Mouse (Mus musculus) limb, embryonic 15.5 days (tissue): ENCODE results near the gene Espl1. TPM values are rescaled to one million over a fixed set of nuclear protein-coding genes. Genes with fewer than 3 reads are reported as not detected.

ENCODE experiments used
- ATAC-seq: fragments of 200-750 bp; cut with Nextera tagmentation; 2 replicates; pipeline ENCODE4 v1.8.0; 2017; ENCODE audit warnings: low read depth, moderate TSS enrichment; ENCODE audit not compliant: insufficient number of reproducible peaks, low FRiP score, low TSS enrichment
- H3K27ac ChIP-seq: fragments of 300-500 bp; sonication (generic); 2 replicates; pipeline ENCODE4 v1.5.1; 2015; ENCODE audit warnings: moderate library complexity, mild to moderate bottlenecking, inconsistent platforms
- H3K27me3 ChIP-seq: fragments of 300-500 bp; sonication (generic); 2 replicates; pipeline ENCODE4 v1.6.1; 2015; ENCODE audit warnings: inconsistent platforms
- H3K36me3 ChIP-seq: fragments of 300-500 bp; sonication (generic); 2 replicates; pipeline ENCODE4 v1.6.1; 2015; ENCODE audit warnings: inconsistent platforms
- H3K4me1 ChIP-seq: fragments of 300-500 bp; sonication (generic); 2 replicates; pipeline ENCODE4 v1.6.1; 2015; ENCODE audit warnings: inconsistent platforms
- H3K4me2 ChIP-seq: fragments of 300-500 bp; sonication (generic); 2 replicates; pipeline ENCODE4 v1.6.1; 2015; ENCODE audit warnings: mild to moderate bottlenecking, inconsistent platforms
- H3K4me3 ChIP-seq: fragments of 300-500 bp; sonication (generic); 2 replicates; pipeline ENCODE4 v1.5.1; 2015; ENCODE audit warnings: mild to moderate bottlenecking, inconsistent platforms
- H3K9ac ChIP-seq: fragments of 300-500 bp; sonication (generic); 2 replicates; pipeline ENCODE4 v1.6.1; 2015; ENCODE audit warnings: inconsistent platforms
- H3K9me3 ChIP-seq: fragments of 300-500 bp; sonication (generic); 2 replicates; pipeline ENCODE4 v1.6.1; 2016; ENCODE audit warnings: inconsistent platforms
- WGBS: fragments of 180-500 bp; shearing (Covaris S2); methylation state at CpG from one replicate; pipeline ENCODE4 v1.1.7; 2015; 5-methylcytosine and 5-hydroxymethylcytosine counted together
- polyA plus RNA-seq: library from polyadenylated mRNA; unstranded; fragments of >200 nt; fragmentation: Nextera tagmentation; extraction: Ambion mirVana; gene quantifications from 2 replicates; pipeline ENCODE4 v1.2.1, GENCODE M21; 2015

Espl1 gene
- polyA plus RNA-seq, 1 experiment from 2014 or later: 17.7 TPM

- Histone ChIP-seq H3K4me2 (peak within 1 kb of the TSS; percentile 61), H3K9ac (peak within 1 kb of the TSS; percentile 71), H3K9me3 (no peaks in the 10 kb centered on the region), H3K36me3 (peaks cover 20% of the 10 kb centered on the region), H3K27me3 (no peaks in the 10 kb centered on the region), H3K4me3 (peak within 1 kb of the TSS; percentile 93), H3K4me1 (peaks cover 20% of the 10 kb centered on the region), H3K27ac (peak within 1 kb of the TSS; percentile 92)
- peak; percentile 90 for ATAC-seq
- under 1% methylated on average over 65 of the region's 65 CpGs for WGBS
These were observed 16.8 kb upstream of the Espl1 start, which contains the start of gene Mfsd5 for GRCm38 (mm10) chr15:102279092-102279782. Mfsd5 (plus strand) TSS chr15:102279454.

GRCm38 (mm10) chr15:102279783-102280520 lies 16.1 kb upstream of the Espl1 start:
- Histone ChIP-seq H3K36me3 (peaks cover 20% of the 10 kb centered on the region), H3K27me3 (no peaks in the 10 kb centered on the region), H3K4me1 (peaks cover 20% of the 10 kb centered on the region), H3K27ac (peak overlapping the region; percentile 92), H3K9me3 (no peaks in the 10 kb centered on the region), H3K9ac (peak overlapping the region; percentile 71), H3K4me2 (peak overlapping the region; percentile 61), H3K4me3 (peak overlapping the region; percentile 93)
- WGBS: 24% methylated on average over 13 of the region's 13 CpGs
- ATAC-seq: peak; percentile 33

GRCm38 (mm10) chr15:102280623-102281022 lies 15.4 kb upstream of the Espl1 start:
- H3K27me3 ChIP-seq: no peaks in the 10 kb centered on the region
- H3K4me3 ChIP-seq: peak overlapping the region; percentile 93
- peaks cover 20% of the 10 kb centered on the region for H3K36me3 ChIP-seq
- H3K9ac ChIP-seq: no peak overlapping the region
- H3K4me1 ChIP-seq: peaks cover 20% of the 10 kb centered on the region
- no peaks in the 10 kb centered on the region for H3K9me3 ChIP-seq
- H3K4me2 ChIP-seq: peak overlapping the region; percentile 61
- no peak for ATAC-seq
- H3K27ac ChIP-seq: peak overlapping the region; percentile 92; the same call in 1 of the 2 replicates
- whole genome bisulfite sequencing: 93% methylated on average over 19 of the region's 19 CpGs

GRCm38 (mm10) chr15:102282463-102283292 lies 13.4 kb upstream of the Espl1 start:
- Histone ChIP-seq H3K9me3 (no peaks in the 10 kb centered on the region), H3K4me3 (no peak overlapping the region), H3K36me3 (peaks cover 20% of the 10 kb centered on the region), H3K4me2 (no peak overlapping the region), H3K27me3 (no peaks in the 10 kb centered on the region), H3K4me1 (peaks cover 20% of the 10 kb centered on the region), H3K27ac (no peak overlapping the region), H3K9ac (no peak overlapping the region)
- WGBS: 75% methylated on average over 8 of the region's 8 CpGs
- ATAC-seq: no peak

- Histone ChIP-seq H3K36me3 (peaks cover 20% of the 10 kb centered on the region), H3K9me3 (no peaks in the 10 kb centered on the region), H3K4me1 (peaks cover 20% of the 10 kb centered on the region), H3K9ac (no peak overlapping the region), H3K27ac (no peak overlapping the region), H3K27me3 (no peaks in the 10 kb centered on the region), H3K4me2 (no peak overlapping the region), H3K4me3 (no peak overlapping the region)
- ATAC-seq: no peak
- WGBS: 71% methylated on average over 3 of the region's 3 CpGs
These were observed 12.4 kb upstream of the Espl1 start for GRCm38 (mm10) chr15:102283648-102284047.

- Histone ChIP-seq H3K4me2 (no peak overlapping the region), H3K9ac (no peak overlapping the region), H3K27me3 (no peaks in the 10 kb centered on the region), H3K27ac (no peak overlapping the region), H3K36me3 (0 out of 2 replicates have a peak, but pooled peaks cover 4% of the 10 kb centered on the region), H3K4me1 (no peaks in the 10 kb centered on the region), H3K9me3 (no peaks in the 10 kb centered on the region), H3K4me3 (no peak overlapping the region)
- no peak for ATAC-seq
These were observed 8.7 kb upstream of the Espl1 start for GRCm38 (mm10) chr15:102287395-102287794.

- peaks cover 7% of the 10 kb centered on the region for H3K4me1 ChIP-seq
- H3K4me3 ChIP-seq: peak overlapping the region; percentile 77
- no peak overlapping the region for H3K27ac ChIP-seq
- peaks cover 22% of the 10 kb centered on the region for H3K36me3 ChIP-seq
- H3K9ac ChIP-seq: peak overlapping the region; percentile 47
- WGBS: 5% methylated on average over 24 of the region's 24 CpGs
- H3K9me3 ChIP-seq: no peaks in the 10 kb centered on the region
- ATAC-seq: peak; percentile 12; the same call in 1 of the 2 replicates
- H3K27me3 ChIP-seq: no peaks in the 10 kb centered on the region
- H3K4me2 ChIP-seq: peak overlapping the region; percentile 92
These were observed 421 bp downstream of the Espl1 start for GRCm38 (mm10) chr15:102296368-102297006.

GRCm38 (mm10) chr15:102302542-102302941 lies 6.5 kb downstream of the Espl1 start:
- Histone ChIP-seq H3K27me3 (no peaks in the 10 kb centered on the region), H3K36me3 (peaks cover 72% of the 10 kb centered on the region), H3K9me3 (no peaks in the 10 kb centered on the region), H3K27ac (no peak overlapping the region), H3K4me3 (no peak overlapping the region), H3K4me1 (no peaks in the 10 kb centered on the region), H3K9ac (no peak overlapping the region), H3K4me2 (no peak overlapping the region)
- ATAC-seq: no peak
- WGBS: 73% methylated on average over 6 of the region's 6 CpGs

GRCm38 (mm10) chr15:102308717-102309116 lies 12.7 kb downstream of the Espl1 start:
- H3K4me1 ChIP-seq: no peaks in the 10 kb centered on the region
- no peaks in the 10 kb centered on the region for H3K9me3 ChIP-seq
- 85% methylated on average over 9 of the region's 9 CpGs for WGBS
- no peaks in the 10 kb centered on the region for H3K27me3 ChIP-seq
- H3K27ac ChIP-seq: no peak overlapping the region
- no peak overlapping the region for H3K4me2 ChIP-seq
- H3K36me3 ChIP-seq: peaks cover 77% of the 10 kb centered on the region
- H3K9ac ChIP-seq: no peak overlapping the region
- ATAC-seq: no peak
- no peak overlapping the region for H3K4me3 ChIP-seq

GRCm38 (mm10) chr15:102310074-102310845 lies 14.2 kb downstream of the Espl1 start:
- Histone ChIP-seq H3K27me3 (no peaks in the 10 kb centered on the region), H3K27ac (no peak overlapping the region), H3K9ac (no peak overlapping the region), H3K4me1 (no peaks in the 10 kb centered on the region), H3K36me3 (peaks cover 76% of the 10 kb centered on the region), H3K9me3 (no peaks in the 10 kb centered on the region), H3K4me2 (no peak overlapping the region), H3K4me3 (no peak overlapping the region)
- 84% methylated on average over 10 of the region's 10 CpGs for WGBS
- ATAC-seq: no peak

GRCm38 (mm10) chr15:102311489-102311888 lies 15.4 kb downstream of the Espl1 start:
- H3K4me2 ChIP-seq: no peak overlapping the region
- H3K4me3 ChIP-seq: no peak overlapping the region
- H3K9ac ChIP-seq: no peak overlapping the region
- 0 out of 2 replicates have a peak, but pooled peaks cover 2% of the 10 kb centered on the region for H3K4me1 ChIP-seq
- H3K27me3 ChIP-seq: no peaks in the 10 kb centered on the region
- peaks cover 76% of the 10 kb centered on the region for H3K36me3 ChIP-seq
- H3K27ac ChIP-seq: no peak overlapping the region
- H3K9me3 ChIP-seq: no peaks in the 10 kb centered on the region
- ATAC-seq: no peak
